Mouse (Mus musculus): ENCODE data around the gene Mllt3. TPM values are rescaled to one million over a fixed set of nuclear protein-coding genes. Genes with fewer than 3 reads are reported as not detected.

Mllt3 gene
- total and polyA plus RNA-seq, 3 experiments, result 15.4 to 75.3 TPM; not detected in 1

- no peaks in the 10 kb centered on the region for H3K79me2 ChIP-seq (ENCODE audit: control insufficient read depth, insufficient read depth, low read length, poor library complexity)
- no peak for TF ChIP-seq RAD21 (IDR thresholded peaks at IDR 0.05; ENCODE audit: low read depth, low read length)
- no peak for TF ChIP-seq GATA1 (IDR thresholded peaks at IDR 0.05; ENCODE audit: low read depth, low read length)
- no peak for TF ChIP-seq SMC3 (IDR thresholded peaks at IDR 0.05; ENCODE audit: low read depth, low read length)
- no peak for TF ChIP-seq USF1 (IDR thresholded peaks at IDR 0.05; ENCODE audit: low read depth, low read length)
- no peak for TF ChIP-seq MYB (IDR thresholded peaks at IDR 0.05; ENCODE audit: low read depth, low read length)
- no peak for TF ChIP-seq MAX (IDR thresholded peaks at IDR 0.05; ENCODE audit: low read length)
- no peak for TF ChIP-seq HCFC1 (IDR thresholded peaks at IDR 0.05; ENCODE audit: low read depth, low read length)
- TF ChIP-seq JUND (IDR thresholded peaks at IDR 0.05; ENCODE audit: low read depth, low read length), result no peak
- TF ChIP-seq ETS1 (IDR thresholded peaks at IDR 0.05; ENCODE audit: low read depth, low read length), result no peak
- TF ChIP-seq ELF1 (IDR thresholded peaks at IDR 0.05; ENCODE audit: low read depth, low read length), result no peak
- TF ChIP-seq KAT2A (conservative IDR thresholded peaks at IDR 0.05; ENCODE audit: low read depth, low read length), result no peak
- no peak for TF ChIP-seq POLR2A (IDR thresholded peaks at IDR 0.05; ENCODE audit: control insufficient read depth in 1 of 2, insufficient read depth in 1 of 2, low read depth in 1 of 2, low read length in 2 of 2, poor library complexity in 1 of 2)
- no peak for TF ChIP-seq ZKSCAN1 (IDR thresholded peaks at IDR 0.05; ENCODE audit: low read depth, low read length)
- no peak for TF ChIP-seq TCF12 (IDR thresholded peaks at IDR 0.05; ENCODE audit: low read depth, low read length)
- TF ChIP-seq RCOR1 (IDR thresholded peaks at IDR 0.05; ENCODE audit: low read depth, low read length), result no peak
- TF ChIP-seq SIN3A (IDR thresholded peaks at IDR 0.05; ENCODE audit: low read length), result no peak
- TF ChIP-seq MAZ (IDR thresholded peaks at IDR 0.05; ENCODE audit: low read depth, low read length), result no peak
- TF ChIP-seq POLR2AphosphoS2 (IDR thresholded peaks at IDR 0.05; ENCODE audit: low read length), result no peak
- H3K27me3 ChIP-seq (ENCODE audit: control insufficient read depth in 1 of 2, insufficient read depth in 2 of 2, low read length in 2 of 2), result peaks cover 0 to 2% of the 10 kb centered on the region in 2 experiments; a peak in 3 of 4 replicates
Measured at GRCm38 (mm10) chr4:87739104-87739503, 294.1 kb downstream of the Mllt3 start.

GRCm38 (mm10) chr4:87737201-87737806, 295.9 kb downstream of the Mllt3 start:
- no peak overlapping the region for H3K4me3 ChIP-seq (ENCODE audit: control insufficient read depth in 1 of 2, insufficient read depth in 1 of 2, low read depth in 2 of 2, low read length in 2 of 2)
- H3K9ac ChIP-seq (ENCODE audit: control insufficient read depth, low read depth, low read length, poor library complexity, severe bottlenecking), result no peak overlapping the region
- no peaks in the 10 kb centered on the region for H3K36me3 ChIP-seq (ENCODE audit: control insufficient read depth in 1 of 2, insufficient read depth in 2 of 2, low read length in 2 of 2)
- no peaks in the 10 kb centered on the region for H3K79me2 ChIP-seq (ENCODE audit: control insufficient read depth, insufficient read depth, low read length, poor library complexity)
- H3K27me3 ChIP-seq (ENCODE audit: control insufficient read depth in 1 of 2, insufficient read depth in 2 of 2, low read length in 2 of 2), result peaks cover 0 to 2% of the 10 kb centered on the region in 2 experiments; a peak in 3 of 4 replicates
- no peak overlapping the region for H3K27ac ChIP-seq (ENCODE audit: control insufficient read depth, low read depth, low read length)
- H3K4me1 ChIP-seq (ENCODE audit: control insufficient read depth in 1 of 2, insufficient read depth in 2 of 2, low read length in 2 of 2), result no peaks in the 10 kb centered on the region
- TF ChIP-seq KAT2A (conservative IDR thresholded peaks at IDR 0.05; ENCODE audit: low read depth, low read length) (no peak), MXI1 (IDR thresholded peaks at IDR 0.05; ENCODE audit: low read depth, low read length) (no peak), MAFK (IDR thresholded peaks at IDR 0.05; ENCODE audit: borderline replicate concordance, low read depth, low read length) (no peak), JUND (IDR thresholded peaks at IDR 0.05; ENCODE audit: low read depth, low read length) (no peak), TAL1 (IDR thresholded peaks at IDR 0.05; ENCODE audit: low read length) (no peak), USF1 (IDR thresholded peaks at IDR 0.05; ENCODE audit: low read depth, low read length) (no peak), MAX (IDR thresholded peaks at IDR 0.05; ENCODE audit: low read length) (no peak), POLR2A (IDR thresholded peaks at IDR 0.05; ENCODE audit: control insufficient read depth in 1 of 2, insufficient read depth in 1 of 2, low read depth in 1 of 2, low read length in 2 of 2, poor library complexity in 1 of 2) (no peak), GABPA (IDR thresholded peaks at IDR 0.05; ENCODE audit: low read depth, low read length) (no peak), SIN3A (IDR thresholded peaks at IDR 0.05; ENCODE audit: low read length) (no peak), MYC (IDR thresholded peaks at IDR 0.05; ENCODE audit: low read depth, low read length) (no peak), ZC3H11A (IDR thresholded peaks at IDR 0.05; ENCODE audit: low read depth, low read length) (no peak), ZMIZ1 (IDR thresholded peaks at IDR 0.05; ENCODE audit: low read depth, low read length) (no peak)
- no peak for DNase-seq (ENCODE audit: low read depth, low spot score)
- H3K9me3 ChIP-seq (replicated peaks; ENCODE audit: insufficient read depth, low read length), result no peaks in the 10 kb centered on the region

More at GRCm38 (mm10) chr4:87739104-87739503, 294.1 kb downstream of the Mllt3 start:
- Histone ChIP-seq H3K9ac (ENCODE audit: control insufficient read depth, low read depth, low read length, poor library complexity, severe bottlenecking) (no peak overlapping the region), H3K9me3 (replicated peaks; ENCODE audit: insufficient read depth, low read length) (no peaks in the 10 kb centered on the region), H3K36me3 (ENCODE audit: control insufficient read depth in 1 of 2, insufficient read depth in 2 of 2, low read length in 2 of 2) (no peaks in the 10 kb centered on the region), H3K4me1 (ENCODE audit: control insufficient read depth in 1 of 2, insufficient read depth in 2 of 2, low read length in 2 of 2) (no peaks in the 10 kb centered on the region), H3K4me3 (ENCODE audit: control insufficient read depth in 1 of 2, insufficient read depth in 1 of 2, low read depth in 2 of 2, low read length in 2 of 2) (no peak overlapping the region), H3K27ac (ENCODE audit: control insufficient read depth, low read depth, low read length) (no peak overlapping the region)
- no peak for DNase-seq (ENCODE audit: low read depth, low spot score)

Data from MEL (cell line).